Mouse (Mus musculus) cortical plate, adult 2 months (tissue): Measurements from ENCODE around the gene Ccr1l1.

Experiments
- CTCF ChIP-seq: fragments of 200-500 bp; IDR thresholded peaks from 2 replicates; pipeline ENCODE4 v1.5.1; 2011; ENCODE audit warnings: mild to moderate bottlenecking, control low read depth, low read length; ENCODE audit not compliant: insufficient read depth; ENCODE audit errors: extremely low read depth
- POLR2A ChIP-seq: fragments of 200-500 bp; IDR thresholded peaks from 2 replicates; pipeline ENCODE4 v1.6.1; 2011; ENCODE audit warnings: mild to moderate bottlenecking, low read length, control low read depth; ENCODE audit not compliant: insufficient read depth; ENCODE audit errors: extremely low read depth

DNA sequence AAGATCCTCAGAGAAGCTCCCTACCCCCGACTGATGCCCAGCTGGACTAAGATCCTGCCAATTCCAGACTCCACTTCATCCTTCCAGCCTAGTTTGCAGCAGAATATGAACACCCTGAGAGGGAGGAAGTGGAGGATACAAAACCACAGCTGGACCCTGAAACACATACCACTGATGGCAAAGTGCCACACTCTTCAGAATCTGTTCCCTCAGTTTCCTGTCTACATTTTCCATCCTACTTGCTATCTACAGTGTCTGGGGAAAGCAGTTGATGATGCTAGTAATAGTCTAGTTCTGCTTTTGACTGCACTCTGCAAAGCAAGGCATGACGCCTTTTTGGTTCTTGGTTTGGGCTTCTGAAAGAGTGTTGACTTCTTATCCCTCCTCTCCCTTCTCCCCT lies 36.9 kb downstream of the Ccr1l1 start:
- TF ChIP-seq POLR2A = no peak
- no peak for TF ChIP-seq CTCF
